Mouse (Mus musculus) midbrain, embryonic 11.5 days (tissue): ENCODE measurements around the gene Gli2. TPM values are rescaled to one million over a fixed set of nuclear protein-coding genes. Genes with fewer than 3 reads are reported as not detected.

Experiments
- ATAC-seq: fragments of 200-750 bp; cut with Nextera tagmentation; 2 replicates; pipeline ENCODE4 v1.8.0; 2017; ENCODE audit warnings: moderate TSS enrichment, moderate library complexity; ENCODE audit not compliant: low FRiP score
- DNase-seq: peaks from one replicate; pipeline ENCODE4 v3.0.0; 2015; ENCODE audit warnings: low spot score; ENCODE audit errors: missing footprints
- H3K27ac ChIP-seq: fragments of 300-500 bp; sonication (generic); 2 replicates; pipeline ENCODE4 v1.5.1; 2014; ENCODE audit warnings: low read depth, low read length
- H3K27me3 ChIP-seq: fragments of 300-500 bp; sonication (generic); 2 replicates; pipeline ENCODE4 v1.6.1; 2014; ENCODE audit warnings: mild to moderate bottlenecking, low read length, moderate library complexity, mixed read lengths; ENCODE audit not compliant: control insufficient read depth, insufficient read depth
- H3K36me3 ChIP-seq: fragments of 300-500 bp; sonication (generic); 2 replicates; pipeline ENCODE4 v1.6.1; 2014; ENCODE audit warnings: mild to moderate bottlenecking, low read length, moderate library complexity, mixed read lengths; ENCODE audit not compliant: control insufficient read depth, insufficient read depth
- H3K4me1 ChIP-seq: fragments of 300-500 bp; sonication (generic); 2 replicates; pipeline ENCODE4 v1.6.1; 2014; ENCODE audit warnings: low read length; ENCODE audit not compliant: control insufficient read depth, insufficient read depth
- H3K4me2 ChIP-seq: fragments of 300-500 bp; sonication (generic); 2 replicates; pipeline ENCODE4 v1.6.1; 2014; ENCODE audit warnings: mild to moderate bottlenecking, moderate library complexity
- H3K4me3 ChIP-seq: fragments of 300-500 bp; sonication (generic); 2 replicates; pipeline ENCODE4 v1.5.1; 2014; ENCODE audit warnings: low read depth, low read length
- H3K9ac ChIP-seq: fragments of 300-500 bp; sonication (generic); 2 replicates; pipeline ENCODE4 v1.6.1; 2014; ENCODE audit warnings: low read length
- H3K9me3 ChIP-seq: fragments of 300-500 bp; sonication (generic); 2 replicates; pipeline ENCODE4 v1.6.1; 2016; ENCODE audit warnings: low read length; ENCODE audit not compliant: control insufficient read depth
- WGBS: fragments of 180-500 bp; shearing (Covaris S2); extraction: QIAGEN DNeasy Blood & Tissue Kit; methylation state at CpG from one replicate; pipeline ENCODE4 v1.1.7; 2014; 5-methylcytosine and 5-hydroxymethylcytosine counted together
- polyA plus RNA-seq: library from polyadenylated mRNA; unstranded; fragments of >200 nt; fragmentation: Nextera tagmentation; extraction: Ambion mirVana; gene quantifications from 2 replicates; pipeline ENCODE4 v1.2.1, GENCODE M21; 2014

Gli2 gene
- polyA plus RNA-seq, 1 experiment from 2014 or later = 9.0 TPM

- no peak for DNase-seq
- H3K4me3 ChIP-seq = peak overlapping the region; percentile 64; the same call in 1 of the 2 replicates
- ATAC-seq = no peak
- H3K36me3 ChIP-seq = no peaks in the 10 kb centered on the region
- peaks cover 11% of the 10 kb centered on the region for H3K27me3 ChIP-seq
- H3K9me3 ChIP-seq = no peaks in the 10 kb centered on the region
- peak overlapping the region; percentile 87 for H3K9ac ChIP-seq
- WGBS = 14% methylated on average over 6 of the region's 6 CpGs
- H3K4me2 ChIP-seq = peak overlapping the region; percentile 86
- peaks cover 32% of the 10 kb centered on the region for H3K4me1 ChIP-seq
- H3K27ac ChIP-seq = no peak overlapping the region
These were observed 1.0 kb upstream of the Gli2 start for GRCm38 (mm10) chr1:119054468-119054867.

GRCm38 (mm10) chr1:119053872-119054354, 494 bp upstream of the Gli2 start:
- Histone ChIP-seq H3K4me3 (peak overlapping the region; percentile 64), H3K4me2 (peak overlapping the region; percentile 86), H3K27ac (peak overlapping the region; percentile 91), H3K27me3 (peaks cover 11% of the 10 kb centered on the region), H3K9me3 (no peaks in the 10 kb centered on the region), H3K9ac (peak overlapping the region; percentile 87), H3K36me3 (no peaks in the 10 kb centered on the region), H3K4me1 (peaks cover 37% of the 10 kb centered on the region)
- WGBS = under 1% methylated on average over 25 of the region's 25 CpGs
- DNase-seq (peak; percentile 98), ATAC-seq (peak; percentile 8)

GRCm38 (mm10) chr1:119052631-119053177, 715 bp downstream of the Gli2 start:
- Histone ChIP-seq H3K9ac (peak overlapping the region; percentile 87), H3K27ac (peak overlapping the region; percentile 91), H3K27me3 (peaks cover 11% of the 10 kb centered on the region), H3K9me3 (no peaks in the 10 kb centered on the region), H3K4me2 (peak overlapping the region; percentile 86), H3K36me3 (no peaks in the 10 kb centered on the region), H3K4me1 (peaks cover 42% of the 10 kb centered on the region), H3K4me3 (peak overlapping the region; percentile 64)
- ATAC-seq (peak; percentile 8), DNase-seq (peak; percentile 95)
- WGBS = under 1% methylated on average over 33 of the region's 33 CpGs

GRCm38 (mm10) chr1:119051938-119052551, 1.4 kb downstream of the Gli2 start:
- H3K4me2 ChIP-seq = peak overlapping the region; percentile 86
- no peaks in the 10 kb centered on the region for H3K36me3 ChIP-seq
- H3K27ac ChIP-seq = peak overlapping the region; percentile 91
- H3K27me3 ChIP-seq = peaks cover 11% of the 10 kb centered on the region
- peak; percentile 96 for DNase-seq
- H3K4me1 ChIP-seq = peaks cover 47% of the 10 kb centered on the region
- peak overlapping the region; percentile 64 for H3K4me3 ChIP-seq
- WGBS = 2% methylated on average over 21 of the region's 21 CpGs
- no peaks in the 10 kb centered on the region for H3K9me3 ChIP-seq
- peak overlapping the region; percentile 87 for H3K9ac ChIP-seq
- no peak for ATAC-seq

GRCm38 (mm10) chr1:119051192-119051937, 2.1 kb downstream of the Gli2 start:
- ATAC-seq (no peak), DNase-seq (peak; percentile 91)
- Histone ChIP-seq H3K4me1 (peaks cover 48% of the 10 kb centered on the region), H3K27ac (peak overlapping the region; percentile 91), H3K4me3 (peak overlapping the region; percentile 64), H3K9me3 (no peaks in the 10 kb centered on the region), H3K36me3 (no peaks in the 10 kb centered on the region), H3K9ac (peak overlapping the region; percentile 87), H3K4me2 (peak overlapping the region; percentile 86), H3K27me3 (peaks cover 11% of the 10 kb centered on the region)
- WGBS = 1% methylated on average over 21 of the region's 21 CpGs

- peak overlapping the region; percentile 87; the same call in 1 of the 2 replicates for H3K9ac ChIP-seq
- ATAC-seq = 0 out of 2 replicates have a peak, but pooled peaks have one; percentile 3
- peak overlapping the region; percentile 86 for H3K4me2 ChIP-seq
- H3K27me3 ChIP-seq = peaks cover 11% of the 10 kb centered on the region
- peak; percentile 93 for DNase-seq
- peaks cover 46% of the 10 kb centered on the region for H3K4me1 ChIP-seq
- WGBS = 5% methylated on average over 10 of the region's 10 CpGs
- peak overlapping the region; percentile 71 for H3K27ac ChIP-seq
- peak overlapping the region; percentile 12 for H3K4me3 ChIP-seq
- H3K36me3 ChIP-seq = no peaks in the 10 kb centered on the region
- no peaks in the 10 kb centered on the region for H3K9me3 ChIP-seq
These were observed 3.4 kb downstream of the Gli2 start for GRCm38 (mm10) chr1:119049812-119050615.

GRCm38 (mm10) chr1:119048988-119049387, 4.4 kb downstream of the Gli2 start:
- WGBS = under 1% methylated on average over 11 of the region's 11 CpGs
- Histone ChIP-seq H3K4me2 (peak overlapping the region; percentile 86), H3K36me3 (no peaks in the 10 kb centered on the region), H3K9ac (peak overlapping the region; percentile 73), H3K27me3 (peaks cover 11% of the 10 kb centered on the region), H3K9me3 (no peaks in the 10 kb centered on the region), H3K4me1 (peaks cover 38% of the 10 kb centered on the region), H3K4me3 (no peak overlapping the region; the same call in 1 of the 2 replicates), H3K27ac (peak overlapping the region; percentile 68)
- peak; percentile 89 for DNase-seq
- ATAC-seq = no peak

GRCm38 (mm10) chr1:119048547-119048946, 4.9 kb downstream of the Gli2 start:
- peak; percentile 92 for DNase-seq
- Histone ChIP-seq H3K4me1 (peaks cover 38% of the 10 kb centered on the region), H3K27ac (peak overlapping the region; percentile 68), H3K36me3 (no peaks in the 10 kb centered on the region), H3K27me3 (peaks cover 11% of the 10 kb centered on the region), H3K9me3 (no peaks in the 10 kb centered on the region), H3K9ac (peak overlapping the region; percentile 73), H3K4me2 (peak overlapping the region; percentile 86), H3K4me3 (peak overlapping the region; percentile 18; the same call in 1 of the 2 replicates)
- no peak for ATAC-seq
- 2% methylated on average over 6 of the region's 6 CpGs for WGBS
